Comparison of ENCODE assay signal across 12 mouse cellular contexts in genomic region chr7:126277536-126278295, GRCm38 (mm10). TPM values are rescaled to one million over a fixed set of nuclear protein-coding genes. Genes with fewer than 3 reads are reported as not detected.
DNase-seq lines count a peak whose midpoint lies in the region; ATAC-seq and TF ChIP-seq lines count a peak whose summit lies in the region.
"Had no signal": no experiment of that assay in that cellular context is flagged by ENCODE, and none has a peak within 500 bp of the region (broad histone marks: within the 10 kb centered on the region; RNA-seq: fewer than 3 reads in every experiment).

No protein-coding gene starts in this region.

- DNase-seq in limb, embryonic 11.5 days (ENCODE audit: low spot score) = no peak
- DNase-seq in limb, embryonic 10.5 days (ENCODE audit: low spot score) = no peak
- no peak for DNase-seq in forebrain, embryonic 14.5 days (ENCODE audit: low spot score)
- no peak for DNase-seq in midbrain, postnatal 0 days (ENCODE audit: low spot score)
- DNase-seq in thymus, postnatal 25 days = no peak
- DNase-seq in left cerebral cortex, postnatal 4 days = no peak
- DNase-seq: lung, postnatal 14 days; thymus, adult 2 months had no signal

- peaks cover 6% of the 10 kb centered on the region; the same call in 1 of the 2 replicates for H3K36me3 ChIP-seq in limb, embryonic 11.5 days (ENCODE audit: control insufficient read depth, insufficient read depth, low read length)
- H3K36me3 ChIP-seq in limb, embryonic 10.5 days = peaks cover 88% of the 10 kb centered on the region
- H3K36me3 ChIP-seq in forebrain, embryonic 14.5 days (ENCODE audit: control insufficient read depth, insufficient read depth, low read length) = peaks cover 81% of the 10 kb centered on the region
- H3K36me3 ChIP-seq in kidney, embryonic 15.5 days = peaks cover 36% of the 10 kb centered on the region
- peaks cover 28% of the 10 kb centered on the region for H3K36me3 ChIP-seq in midbrain, postnatal 0 days (ENCODE audit: insufficient read depth, low read length)

- 83% methylated on average over 22 of the region's 22 CpGs for WGBS in limb, embryonic 11.5 days
- WGBS in limb, embryonic 10.5 days = 83% methylated on average over 22 of the region's 22 CpGs
- 70% methylated on average over 22 of the region's 22 CpGs for WGBS in forebrain, embryonic 14.5 days
- WGBS in kidney, embryonic 15.5 days = 47% methylated on average over 22 of the region's 22 CpGs
- WGBS in midbrain, postnatal 0 days = 23% methylated on average over 22 of the region's 22 CpGs

- peak overlapping the region; percentile 8; the same call in 1 of the 2 replicates for H3K4me2 ChIP-seq in limb, embryonic 11.5 days (ENCODE audit: low read depth, severe bottlenecking)
- H3K4me2 ChIP-seq in forebrain, embryonic 14.5 days (ENCODE audit: low read length) = peak overlapping the region; percentile 99
- peak overlapping the region; percentile 10; the same call in 1 of the 2 replicates for H3K4me2 ChIP-seq in kidney, embryonic 15.5 days
- H3K4me2 ChIP-seq in midbrain, postnatal 0 days (ENCODE audit: low read depth, low read length, poor library complexity, severe bottlenecking) = peak overlapping the region; percentile 99
- H3K4me2 ChIP-seq: embryonic facial prominence, embryonic 15.5 days; heart, embryonic 11.5 days had no signal

- no peak overlapping the region for H3K27ac ChIP-seq in limb, embryonic 11.5 days (replicated peaks; ENCODE audit: low read depth, low read length)
- no peak overlapping the region for H3K27ac ChIP-seq in limb, embryonic 10.5 days
- H3K27ac ChIP-seq in forebrain, embryonic 14.5 days (ENCODE audit: low read depth, low read length) = no peak overlapping the region
- H3K27ac ChIP-seq in kidney, embryonic 15.5 days = no peak overlapping the region
- no peak overlapping the region; the same call in 1 of the 2 replicates for H3K27ac ChIP-seq in midbrain, postnatal 0 days (ENCODE audit: low read depth, low read length)
- H3K27ac ChIP-seq: embryonic facial prominence, embryonic 15.5 days had no signal

- intact Hi-C loops in left cerebral cortex, postnatal 4 days (cut with DNase I) = no loop called here

- H3K4me3 ChIP-seq in limb, embryonic 11.5 days (ENCODE audit: low read depth, low read length) = no peak overlapping the region
- H3K4me3 ChIP-seq in limb, embryonic 10.5 days = no peak overlapping the region
- H3K4me3 ChIP-seq in forebrain, embryonic 14.5 days (ENCODE audit: low read depth, low read length) = peak overlapping the region; percentile 100
- H3K4me3 ChIP-seq in kidney, embryonic 15.5 days (replicated peaks) = no peak overlapping the region
- peak overlapping the region; percentile 20 for H3K4me3 ChIP-seq in midbrain, postnatal 0 days (ENCODE audit: low read depth, low read length)
- H3K4me3 ChIP-seq: embryonic facial prominence, embryonic 15.5 days had no signal

- no peak overlapping the region for H3K9ac ChIP-seq in limb, embryonic 11.5 days (ENCODE audit: low read length)
- H3K9ac ChIP-seq in forebrain, embryonic 14.5 days (ENCODE audit: low read length) = peak overlapping the region; percentile 100
- no peak overlapping the region for H3K9ac ChIP-seq in kidney, embryonic 15.5 days
- peak overlapping the region; percentile 48 for H3K9ac ChIP-seq in midbrain, postnatal 0 days (replicated peaks; ENCODE audit: low read length, poor library complexity, severe bottlenecking)
- H3K9ac ChIP-seq: embryonic facial prominence, embryonic 15.5 days had no signal

- no peaks in the 10 kb centered on the region for H3K27me3 ChIP-seq in limb, embryonic 11.5 days (ENCODE audit: control insufficient read depth, insufficient read depth, low read length)
- no peaks in the 10 kb centered on the region for H3K27me3 ChIP-seq in limb, embryonic 10.5 days (ENCODE audit: low read depth, poor library complexity, severe bottlenecking)
- H3K27me3 ChIP-seq in forebrain, embryonic 14.5 days (replicated peaks; ENCODE audit: control insufficient read depth, insufficient read depth, low read length) = no peaks in the 10 kb centered on the region
- no peaks in the 10 kb centered on the region for H3K27me3 ChIP-seq in kidney, embryonic 15.5 days
- no peaks in the 10 kb centered on the region for H3K27me3 ChIP-seq in midbrain, postnatal 0 days (ENCODE audit: insufficient read depth, low read length)
- H3K27me3 ChIP-seq: embryonic facial prominence, embryonic 15.5 days had no signal

- no peaks in the 10 kb centered on the region for H3K9me3 ChIP-seq in limb, embryonic 11.5 days (ENCODE audit: control insufficient read depth, low read length)
- no peaks in the 10 kb centered on the region for H3K9me3 ChIP-seq in limb, embryonic 10.5 days (replicated peaks)
- no peaks in the 10 kb centered on the region for H3K9me3 ChIP-seq in forebrain, embryonic 14.5 days (replicated peaks; ENCODE audit: control insufficient read depth, low read length)
- no peaks in the 10 kb centered on the region for H3K9me3 ChIP-seq in kidney, embryonic 15.5 days (replicated peaks)
- no peaks in the 10 kb centered on the region for H3K9me3 ChIP-seq in midbrain, postnatal 0 days (ENCODE audit: low read length)
- H3K9me3 ChIP-seq: embryonic facial prominence, embryonic 15.5 days had no signal

- no peak for ATAC-seq in limb, embryonic 11.5 days (ENCODE audit: insufficient number of reproducible peaks, low FRiP score, low TSS enrichment, low read depth)
- no peak for ATAC-seq in forebrain, embryonic 14.5 days
- ATAC-seq in kidney, embryonic 15.5 days (replicated peaks; ENCODE audit: low FRiP score) = no peak
- no peak for ATAC-seq in midbrain, postnatal 0 days (ENCODE audit: low FRiP score)
- no peak for ATAC-seq in granulocyte monocyte progenitor cell, adult 5-6 weeks (replicated peaks; ENCODE audit: poor library complexity, severe bottlenecking)

- H3K4me1 ChIP-seq in limb, embryonic 11.5 days (ENCODE audit: control insufficient read depth, insufficient read depth, low read length) = peaks cover 18% of the 10 kb centered on the region
- peaks cover 47% of the 10 kb centered on the region for H3K4me1 ChIP-seq in limb, embryonic 10.5 days
- H3K4me1 ChIP-seq in forebrain, embryonic 14.5 days (ENCODE audit: control insufficient read depth, insufficient read depth, low read length) = peaks cover 50% of the 10 kb centered on the region
- peaks cover 71% of the 10 kb centered on the region for H3K4me1 ChIP-seq in kidney, embryonic 15.5 days
- H3K4me1 ChIP-seq in midbrain, postnatal 0 days (ENCODE audit: insufficient read depth, low read length) = peaks cover 40% of the 10 kb centered on the region

- no peak for TF ChIP-seq CTCF in midbrain, postnatal 0 days (IDR thresholded peaks at IDR 0.05)

RNA-seq across cellular contexts. Expression of gene Sbk1, which starts 5.3 kb away (rescaled TPM):
- polyA plus RNA-seq in limb, embryonic 11.5 days (2014; fragmentation: Nextera tagmentation; extraction: Ambion mirVana) = 111 and 117 TPM in 2 replicates
- 83.4 and 122 TPM in 2 replicates for polyA plus RNA-seq in limb, embryonic 10.5 days (2016; fragmentation: Nextera tagmentation; extraction: Ambion mirVana)
- polyA plus RNA-seq in forebrain, embryonic 14.5 days (2014; fragmentation: Nextera tagmentation; extraction: Ambion mirVana) = 289 and 315 TPM in 2 replicates
- 31.5 and 33.1 TPM in 2 replicates for polyA plus RNA-seq in kidney, embryonic 15.5 days (2015; fragmentation: Nextera tagmentation; extraction: Ambion mirVana)
- 535 and 557 TPM in 2 replicates for total RNA-seq in midbrain, postnatal 0 days (2014; rRNA removed)
- 183 and 184 TPM in 2 replicates for polyA plus RNA-seq in midbrain, postnatal 0 days (2015; fragmentation: Nextera tagmentation; extraction: Ambion mirVana)
- total RNA-seq in left cerebral cortex, postnatal 4 days (2021) = 100 to 1,000 TPM; 396 to 420 TPM
- 1.2 and 1.3 TPM in 2 replicates for total RNA-seq in granulocyte monocyte progenitor cell, adult 5-6 weeks (2014; fragmentation: Nextera tagmentation)
- total RNA-seq in granulocyte monocyte progenitor cell, adult 5-6 weeks (2017) = 0.69 and 1.2 TPM in 2 replicates

Comparison
In these comparisons a context has a peak if more than half of its experiments do, and no peak if none do; other contexts are left out.
1. H3K4me2 ChIP-seq: peak in every context shown above with its lines; median percentile 99 in forebrain, embryonic 14.5 days; 99 in midbrain, postnatal 0 days; 10 in kidney, embryonic 15.5 days; 8 in limb, embryonic 11.5 days.
2. H3K4me3 ChIP-seq: peak in forebrain, embryonic 14.5 days (single experiment) and midbrain, postnatal 0 days (single experiment); none in limb, embryonic 11.5 days (single experiment), limb, embryonic 10.5 days (single experiment) and kidney, embryonic 15.5 days (single experiment).
3. H3K9ac ChIP-seq: peak in forebrain, embryonic 14.5 days (single experiment) and midbrain, postnatal 0 days (single experiment); none in limb, embryonic 11.5 days (single experiment) and kidney, embryonic 15.5 days (single experiment).